Mouse (Mus musculus) ovary, postnatal 14 days (tissue): Measurements from ENCODE around the gene Mbl1.

Experiments used
- DNase-seq: peaks from one replicate; pipeline ENCODE4 v3.0.0; 2022; ENCODE audit warnings: low spot score

Gene Mbl1

GRCm38 (mm10) chr14:41151220-41151898, at the start of gene Mbl1:
Gene Mbl1, plus strand, starts transcription at chr14:41151458.
- no peak for DNase-seq

GRCm38 (mm10) chr14:41102269-41102668, 49.0 kb upstream of the Mbl1 start:
- no peak for DNase-seq

- DNase-seq, result no peak
These were observed 46.3 kb upstream of the Mbl1 start, which contains the start of gene Mat1a for GRCm38 (mm10) chr14:41104853-41105444. Gene Mat1a, plus strand, starts transcription at chr14:41105035.

GRCm38 (mm10) chr14:41111031-41111668, 40.1 kb upstream of the Mbl1 start:
- no peak for DNase-seq

GRCm38 (mm10) chr14:41112944-41113343, 38.3 kb upstream of the Mbl1 start:
- DNase-seq, result no peak

GRCm38 (mm10) chr14:41116271-41116670, 35.0 kb upstream of the Mbl1 start:
- no peak for DNase-seq

- DNase-seq, result no peak
These were observed 26.6 kb upstream of the Mbl1 start for GRCm38 (mm10) chr14:41124683-41125082.

- peak; percentile 3 for DNase-seq
These were observed 23.3 kb upstream of the Mbl1 start for GRCm38 (mm10) chr14:41127997-41128396.

GRCm38 (mm10) chr14:41131540-41131939, 19.7 kb upstream of the Mbl1 start, which contains the start of gene Sftpa1:
Gene Sftpa1, plus strand, starts transcription at chr14:41131782.
- DNase-seq, result no peak

- no peak for DNase-seq
These were observed 14.3 kb upstream of the Mbl1 start for GRCm38 (mm10) chr14:41137006-41137405.

- no peak for DNase-seq
These were observed 10.6 kb upstream of the Mbl1 start for GRCm38 (mm10) chr14:41140686-41141085.

- DNase-seq, result no peak
These were observed 5.2 kb upstream of the Mbl1 start for GRCm38 (mm10) chr14:41146035-41146434.

- DNase-seq, result no peak
These were observed 4.3 kb upstream of the Mbl1 start for GRCm38 (mm10) chr14:41146922-41147321.

GRCm38 (mm10) chr14:41147356-41147755, 3.9 kb upstream of the Mbl1 start:
- DNase-seq, result no peak

GRCm38 (mm10) chr14:41160076-41160475, 8.8 kb downstream of the Mbl1 start:
- no peak for DNase-seq

- no peak for DNase-seq
These were observed 9.5 kb downstream of the Mbl1 start for GRCm38 (mm10) chr14:41160743-41161142.

- peak; percentile 27 for DNase-seq
These were observed 11.4 kb downstream of the Mbl1 start for GRCm38 (mm10) chr14:41162663-41163062.

- no peak for DNase-seq
These were observed 16.0 kb downstream of the Mbl1 start for GRCm38 (mm10) chr14:41167278-41167677.

- DNase-seq, result no peak
These were observed 17.3 kb downstream of the Mbl1 start for GRCm38 (mm10) chr14:41168567-41168966.

- DNase-seq, result no peak
These were observed 19.3 kb downstream of the Mbl1 start for GRCm38 (mm10) chr14:41170514-41170913.

GRCm38 (mm10) chr14:41174802-41175201, 23.5 kb downstream of the Mbl1 start:
- no peak for DNase-seq

- DNase-seq, result no peak
These were observed 34.0 kb downstream of the Mbl1 start, which contains the start of gene Sftpd for GRCm38 (mm10) chr14:41185059-41185821. Gene Sftpd, minus strand, starts transcription at chr14:41185149.
